Mouse (Mus musculus) kidney, adult 2 months (tissue): ENCODE measurements around the gene 9530077C05Rik. TPM values are rescaled to one million over a fixed set of nuclear protein-coding genes. Genes with fewer than 3 reads are reported as not detected.
A peak's percentile ranks its signal among the peaks of the same experiment; 100 is the strongest.
"Not testable (repeated sequence)": the region's sequence is repeated elsewhere in the genome, so short reads cannot be mapped to it uniquely, and the experiment has no call there.

ENCODE experiments used
- DNase-seq: peaks from one replicate; pipeline ENCODE4 v3.0.0; 2021
- H3K27ac ChIP-seq: fragments of 200-500 bp; 2 replicates; pipeline ENCODE4 v1.5.1; 2012; ENCODE audit warnings: low read depth, low read length, control low read depth, inconsistent platforms; ENCODE audit not compliant: insufficient read depth
- H3K27me3 ChIP-seq: fragments of 200-500 bp; replicated peaks from 2 replicates; pipeline ENCODE4 v1.6.1; 2012; ENCODE audit warnings: mild to moderate bottlenecking, moderate library complexity, low read length, inconsistent platforms; ENCODE audit not compliant: control insufficient read depth, insufficient read depth
- H3K36me3 ChIP-seq: fragments of 200-500 bp; 2 replicates; pipeline ENCODE4 v1.6.1; 2012; ENCODE audit warnings: mild to moderate bottlenecking, moderate library complexity, low read length, inconsistent platforms; ENCODE audit not compliant: control insufficient read depth, insufficient read depth
- H3K4me1 ChIP-seq: fragments of 200-500 bp; 2 replicates; pipeline ENCODE4 v1.6.1; 2011; ENCODE audit warnings: low read length; ENCODE audit not compliant: control insufficient read depth, insufficient read depth
- H3K4me3 ChIP-seq: fragments of 200-500 bp; 2 replicates; pipeline ENCODE4 v1.5.1; 2011; ENCODE audit warnings: mild to moderate bottlenecking, low read depth, low read length, control low read depth; ENCODE audit not compliant: insufficient read depth
- CTCF ChIP-seq: fragments of 200-500 bp; conservative IDR thresholded peaks from 2 replicates; pipeline ENCODE4 v1.5.1; 2011; ENCODE audit warnings: low read depth, mild to moderate bottlenecking, control low read depth, low read length, moderate library complexity, mixed read lengths; ENCODE audit not compliant: insufficient read depth, insufficient read length
- POLR2A ChIP-seq: fragments of 200-500 bp; IDR thresholded peaks from one replicate; pipeline ENCODE4 v1.6.1; 2011; ENCODE audit warnings: low read depth, low read length, control low read depth
- WGBS: fragments of 180-500 bp; shearing (Covaris S2); methylation state at CpG from one replicate; pipeline ENCODE4 v1.1.7; 2018; 5-methylcytosine and 5-hydroxymethylcytosine counted together
- polyA plus RNA-seq: library from polyadenylated mRNA; depleted of rRNA; stranded (reverse); fragments of >200 nt; gene quantifications from 2 replicates; pipeline ENCODE4 v1.2.3, GENCODE M21; 2012

The 9530077C05Rik gene
- polyA plus RNA-seq, 1 experiment: 1.0 TPM

DNA sequence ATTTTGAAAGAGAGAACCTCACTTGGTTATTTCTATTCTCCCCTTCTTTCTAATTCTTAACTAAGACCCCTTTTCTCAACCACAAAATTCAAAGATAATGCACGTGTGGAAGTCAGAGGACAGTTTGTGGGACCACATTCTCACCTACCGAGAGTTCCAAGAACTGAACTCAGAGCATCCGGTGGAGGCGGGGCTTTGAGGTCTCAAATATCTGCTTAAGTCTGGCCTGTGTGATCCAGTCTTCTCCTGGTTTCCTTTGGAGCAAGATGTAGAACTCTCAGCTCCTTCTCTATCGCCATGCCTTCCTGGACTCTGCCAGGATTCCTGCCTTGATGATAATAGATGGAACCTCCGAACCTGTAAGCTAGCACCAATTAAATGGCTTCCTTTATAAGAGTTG, 9.3 kb upstream of the 9530077C05Rik start:
- no peaks in the 10 kb centered on the region for H3K27me3 ChIP-seq
- no peak for TF ChIP-seq CTCF
- TF ChIP-seq POLR2A: no peak
- whole genome bisulfite sequencing: 89% methylated on average over 6 of the region's 6 CpGs

DNA sequence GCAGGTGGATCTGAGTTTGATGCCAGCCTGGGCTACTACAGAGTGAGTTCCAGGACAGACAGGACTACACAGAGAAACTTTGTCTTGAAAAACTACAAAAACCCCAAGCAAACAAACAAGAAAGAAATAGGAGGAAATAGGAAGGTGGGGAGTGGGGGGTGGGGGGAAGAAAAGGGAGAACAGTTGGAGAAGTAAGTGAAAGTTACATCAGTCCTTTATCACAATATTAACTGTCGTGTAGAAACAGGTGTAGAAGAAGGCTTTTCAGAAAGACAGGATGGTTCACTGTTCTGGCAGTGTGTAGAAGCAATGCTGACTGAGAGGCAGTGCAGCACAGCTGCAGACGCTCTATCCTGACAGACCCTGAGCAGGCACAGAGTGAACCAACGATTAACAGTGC, 8.3 kb upstream of the 9530077C05Rik start:
- Histone ChIP-seq H3K4me3 (no peak overlapping the region), H3K27ac (no peak overlapping the region), H3K4me1 (no peaks in the 10 kb centered on the region), H3K27me3 (no peaks in the 10 kb centered on the region), H3K36me3 (no peaks in the 10 kb centered on the region)
- WGBS: 77% methylated on average over 3 of the region's 3 CpGs
- TF ChIP-seq POLR2A (no peak), CTCF (no peak)
- no peak for DNase-seq

More for the DNA sequence above, 9.3 kb upstream of the 9530077C05Rik start:
- Histone ChIP-seq H3K4me3 (no peak overlapping the region), H3K4me1 (no peaks in the 10 kb centered on the region), H3K36me3 (no peaks in the 10 kb centered on the region), H3K27ac (no peak overlapping the region)
- DNase-seq: no peak

DNA sequence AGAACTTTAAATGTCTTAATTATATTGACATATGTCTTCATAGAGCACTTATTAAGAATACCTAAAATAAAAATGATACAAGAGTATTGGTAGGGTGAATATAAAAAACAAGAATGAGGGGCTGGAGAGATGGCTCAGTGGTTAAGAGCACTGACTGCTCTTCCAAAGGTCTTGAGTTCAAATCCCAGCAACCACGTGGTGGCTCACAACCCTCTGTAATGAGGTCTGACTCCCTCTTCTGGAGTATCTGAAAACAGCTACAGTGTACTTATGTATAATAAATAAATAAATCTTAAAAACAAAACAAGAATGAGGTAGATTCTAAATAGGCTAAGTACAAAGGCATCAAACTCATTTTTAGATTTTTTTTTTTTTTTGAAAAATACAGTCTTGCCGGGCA, 7.8 kb upstream of the 9530077C05Rik start:
- WGBS: 69% methylated on average over 2 of the region's 2 CpGs
- H3K4me3 ChIP-seq, H3K36me3 ChIP-seq, H3K27me3 ChIP-seq, DNase-seq, H3K4me1 ChIP-seq, H3K27ac ChIP-seq: not testable (repeated sequence)

DNA sequence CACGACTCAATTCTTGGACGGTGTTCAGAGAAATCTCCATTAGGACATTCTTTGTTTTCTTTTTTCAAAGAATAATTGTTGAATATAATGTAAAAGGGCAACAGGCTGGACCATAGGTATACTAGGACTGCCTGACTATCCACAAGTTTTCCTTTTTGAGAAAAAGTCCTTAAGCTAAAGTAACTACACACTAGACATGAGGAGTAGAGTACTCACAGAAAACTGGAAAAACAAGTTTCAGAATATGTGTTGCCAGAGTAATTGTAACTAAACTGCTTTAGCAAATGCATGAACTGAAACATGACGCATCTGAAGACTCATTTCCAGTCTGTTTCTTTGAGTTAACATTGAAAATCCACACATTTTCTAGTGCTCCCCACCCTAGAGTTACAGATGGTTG, 5.9 kb upstream of the 9530077C05Rik start:
- TF ChIP-seq CTCF (no peak), POLR2A (no peak)
- no peak for DNase-seq
- H3K27ac ChIP-seq: no peak overlapping the region

DNA sequence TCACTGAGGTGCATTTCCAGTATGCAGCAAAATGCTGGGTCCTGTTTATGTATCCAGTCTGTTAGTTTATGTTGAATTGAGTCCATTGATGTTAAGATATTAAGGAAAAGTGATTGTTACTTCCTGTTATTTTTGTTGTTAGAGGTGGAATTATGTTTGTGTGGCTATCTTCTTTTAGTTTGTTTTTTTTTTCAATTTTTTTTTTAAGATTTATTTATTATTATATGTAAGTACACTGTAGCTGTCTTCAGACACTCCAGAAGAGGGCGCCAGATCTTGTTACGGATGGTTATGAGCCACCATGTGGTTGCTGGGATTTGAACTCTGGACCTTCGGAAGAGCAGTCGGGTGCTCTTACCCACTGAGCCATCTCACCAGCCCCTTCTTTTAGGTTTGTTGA, 3.7 kb upstream of the 9530077C05Rik start:
- not testable (repeated sequence) for H3K27ac ChIP-seq, H3K4me1 ChIP-seq, H3K4me3 ChIP-seq, H3K36me3 ChIP-seq, H3K27me3 ChIP-seq, DNase-seq
- 71% methylated on average over 4 of the region's 4 CpGs for WGBS

More for the DNA sequence above, 5.9 kb upstream of the 9530077C05Rik start:
- WGBS: 59% methylated on average over 3 of the region's 3 CpGs
- no peaks in the 10 kb centered on the region for H3K27me3 ChIP-seq
- no peaks in the 10 kb centered on the region for H3K36me3 ChIP-seq
- H3K4me3 ChIP-seq: no peak overlapping the region
- no peaks in the 10 kb centered on the region for H3K4me1 ChIP-seq

DNA sequence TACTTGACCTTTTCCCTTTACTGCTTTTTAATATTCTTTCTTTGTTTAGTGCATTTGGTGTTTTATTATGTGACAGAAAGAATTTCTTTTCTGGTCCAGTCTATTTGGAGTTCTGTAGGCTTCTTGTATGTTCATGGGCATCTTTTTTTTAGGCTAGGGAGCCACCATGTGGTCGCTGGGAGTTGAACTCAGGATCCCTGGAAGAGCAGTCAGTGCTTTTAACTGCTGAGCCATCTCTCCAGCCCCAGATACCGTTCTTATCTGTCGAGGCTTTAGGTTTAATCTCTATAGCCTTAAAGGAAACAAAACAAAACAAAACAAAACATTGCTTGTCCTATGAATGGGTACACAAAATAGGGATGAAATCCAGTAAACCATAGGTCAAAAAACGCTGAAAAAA, 3.0 kb upstream of the 9530077C05Rik start:
- TF ChIP-seq CTCF: peak; percentile 38; the same call in 1 of the 2 replicates
- 21% methylated on average over 4 of the region's 4 CpGs for WGBS

DNA sequence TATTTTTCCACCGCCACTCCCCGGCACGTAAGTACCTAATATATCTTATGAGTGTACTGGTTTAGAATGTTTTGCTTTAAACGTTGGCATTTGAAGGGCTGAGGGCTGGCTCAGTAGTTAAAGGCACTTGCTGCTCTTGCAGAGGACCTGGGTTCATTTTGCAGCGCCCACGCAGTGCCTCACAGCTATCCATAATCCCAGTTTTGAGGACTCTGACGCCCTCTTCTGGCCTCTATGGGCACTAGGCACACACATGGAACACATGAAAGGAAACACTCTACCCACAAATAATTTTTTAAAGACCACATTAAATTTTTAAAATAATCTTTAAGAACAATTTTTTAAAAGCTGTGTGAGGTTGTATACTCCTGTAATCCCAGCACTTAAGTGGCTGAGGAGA, 1.8 kb upstream of the 9530077C05Rik start:
- no peak for TF ChIP-seq CTCF
- no peak for TF ChIP-seq POLR2A
- WGBS: 75% methylated on average over 7 of the region's 7 CpGs
- no peaks in the 10 kb centered on the region for H3K4me1 ChIP-seq
- no peaks in the 10 kb centered on the region for H3K36me3 ChIP-seq
- H3K27me3 ChIP-seq: no peaks in the 10 kb centered on the region
- H3K4me3 ChIP-seq: no peak overlapping the region
- H3K27ac ChIP-seq: no peak overlapping the region
- DNase-seq: no peak

More for the DNA sequence above, 3.0 kb upstream of the 9530077C05Rik start:
- H3K27ac ChIP-seq, H3K4me1 ChIP-seq, H3K4me3 ChIP-seq, H3K27me3 ChIP-seq, H3K36me3 ChIP-seq: not testable (repeated sequence)
- peak; percentile 53 for DNase-seq

DNA sequence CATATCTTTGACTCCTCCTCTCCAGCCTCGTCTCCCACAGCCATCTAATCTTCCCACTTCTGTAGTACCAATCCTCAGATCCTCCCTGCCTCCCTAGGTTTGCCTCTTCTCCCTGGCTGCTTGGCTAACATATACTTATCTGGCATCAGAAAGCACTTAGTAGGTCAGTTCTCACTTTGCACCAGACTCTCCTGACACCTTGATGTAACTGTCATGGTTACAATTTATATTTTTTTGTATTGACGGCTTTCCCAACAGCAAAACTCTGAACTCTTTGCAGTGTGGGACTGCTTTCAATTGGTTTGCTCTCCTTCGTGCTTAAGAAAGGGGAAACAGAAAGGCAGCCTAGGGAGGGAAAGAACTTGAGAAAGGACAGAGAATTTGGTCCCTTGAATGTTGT, 4.9 kb downstream of the 9530077C05Rik start:
- TF ChIP-seq CTCF (no peak), POLR2A (no peak)
- Histone ChIP-seq H3K27me3 (no peaks in the 10 kb centered on the region), H3K36me3 (no peaks in the 10 kb centered on the region), H3K4me1 (peaks cover 13% of the 10 kb centered on the region), H3K4me3 (no peak overlapping the region), H3K27ac (no peak overlapping the region)
- no peak for DNase-seq
- 82% methylated on average over 3 of the region's 3 CpGs for WGBS
